Mouse (Mus musculus) lung, postnatal 25 days (tissue): ENCODE measurements around the gene Srbd1.

ENCODE experiments used
- DNase-seq: peaks from one replicate; pipeline ENCODE4 v3.0.0; 2022; ENCODE audit warnings: low spot score

Gene Srbd1

GRCm38 (mm10) chr17:85985131-85985530 is 159.8 kb downstream of the Srbd1 start:
- no peak for DNase-seq

GRCm38 (mm10) chr17:85982271-85982670 is 162.7 kb downstream of the Srbd1 start:
- DNase-seq, result no peak

- no peak for DNase-seq
Observed at GRCm38 (mm10) chr17:85981869-85982268, 163.1 kb downstream of the Srbd1 start.

- DNase-seq, result no peak
Observed at GRCm38 (mm10) chr17:85978876-85979275, 166.1 kb downstream of the Srbd1 start.

GRCm38 (mm10) chr17:85975077-85975476 is 169.9 kb downstream of the Srbd1 start:
- DNase-seq, result no peak

- no peak for DNase-seq
Observed at GRCm38 (mm10) chr17:85974591-85974990, 170.4 kb downstream of the Srbd1 start.

GRCm38 (mm10) chr17:85971120-85971519 is 173.9 kb downstream of the Srbd1 start:
- no peak for DNase-seq

GRCm38 (mm10) chr17:85961653-85962052 is 183.3 kb downstream of the Srbd1 start:
- no peak for DNase-seq

- DNase-seq, result no peak
Observed at GRCm38 (mm10) chr17:85951771-85952170, 193.2 kb downstream of the Srbd1 start.

GRCm38 (mm10) chr17:85949919-85950505 is 195.0 kb downstream of the Srbd1 start:
- DNase-seq, result no peak

- DNase-seq, result peak; percentile 12
Observed at GRCm38 (mm10) chr17:85948911-85949909, 195.8 kb downstream of the Srbd1 start.

GRCm38 (mm10) chr17:85944726-85945125 is 200.2 kb downstream of the Srbd1 start:
- DNase-seq, result no peak

GRCm38 (mm10) chr17:85943994-85944640 is 200.9 kb downstream of the Srbd1 start:
- no peak for DNase-seq

- no peak for DNase-seq
Observed at GRCm38 (mm10) chr17:85943551-85943981, 201.4 kb downstream of the Srbd1 start.

- DNase-seq, result no peak
Observed at GRCm38 (mm10) chr17:85943071-85943470, 201.9 kb downstream of the Srbd1 start.

- DNase-seq, result no peak
Observed at GRCm38 (mm10) chr17:85942123-85942522, 202.9 kb downstream of the Srbd1 start.

GRCm38 (mm10) chr17:85941141-85941738 is 203.7 kb downstream of the Srbd1 start:
- no peak for DNase-seq

- no peak for DNase-seq
Observed at GRCm38 (mm10) chr17:85937131-85937530, 207.8 kb downstream of the Srbd1 start.

- DNase-seq, result no peak
Observed at GRCm38 (mm10) chr17:85935268-85935667, 209.7 kb downstream of the Srbd1 start.
